Mouse (Mus musculus) kidney, postnatal 36 days (tissue): ENCODE data around the gene Mthfd1l.

Experiments used
- DNase-seq, 2 experiments: peaks; one replicate each; pipeline ENCODE4 v3.0.0; 2021 to 2022; ENCODE audit warnings: mixed read lengths in 2 of 2

Gene Mthfd1l

DNA sequence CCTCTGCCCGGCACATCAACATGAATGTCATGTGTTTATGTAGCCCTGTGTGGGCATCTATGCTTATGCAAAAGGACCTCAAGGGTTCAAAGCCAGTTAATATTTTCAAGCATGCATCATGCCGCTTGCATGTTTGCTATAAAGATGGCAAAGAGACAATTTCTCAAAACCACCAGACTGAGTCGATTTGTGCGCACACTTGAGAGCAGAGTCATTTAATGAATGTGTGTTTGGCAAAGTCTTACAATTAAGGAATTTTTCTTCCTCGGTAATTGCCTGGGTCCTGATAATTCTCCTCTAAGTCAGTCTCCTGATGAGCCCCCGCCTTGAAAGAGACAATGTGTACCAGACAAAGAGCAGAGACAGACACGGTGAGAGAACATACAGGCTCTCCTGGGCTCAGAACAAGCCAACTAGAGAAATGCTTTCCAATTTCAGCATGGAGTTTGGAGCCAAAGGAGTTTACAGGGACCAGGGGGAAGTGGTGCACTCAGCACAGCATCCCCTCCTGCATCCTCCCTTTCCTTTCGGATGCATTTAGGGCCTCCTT, 186.7 kb downstream of the Mthfd1l start:
- no peak for DNase-seq

DNA sequence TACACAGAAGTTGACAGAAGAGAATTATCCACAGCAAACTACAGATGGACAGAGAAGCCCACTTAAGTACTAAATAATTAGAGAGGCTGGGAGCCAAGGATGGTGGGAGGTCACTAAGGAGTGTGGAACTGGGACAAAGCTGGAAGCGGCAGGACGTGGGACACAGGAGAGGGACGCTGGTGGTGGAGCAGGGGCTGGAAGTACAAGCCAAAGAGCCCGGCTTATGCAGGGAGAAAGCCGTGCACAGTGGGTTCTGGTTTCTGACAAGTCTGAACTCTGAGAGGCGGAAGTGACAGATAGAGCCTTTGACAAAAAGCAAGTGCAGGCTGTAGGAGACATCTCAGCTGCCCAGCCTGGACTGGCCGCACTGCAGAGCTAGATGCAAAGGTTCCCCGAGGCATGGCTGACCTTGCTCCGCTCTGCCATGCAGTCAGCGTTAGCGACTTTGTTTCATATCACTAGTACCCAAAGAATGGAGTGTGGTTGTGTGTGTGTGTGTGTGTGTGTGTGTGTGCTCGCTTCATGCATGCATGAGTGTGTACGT, 187.4 kb downstream of the Mthfd1l start:
- no peak for DNase-seq

DNA sequence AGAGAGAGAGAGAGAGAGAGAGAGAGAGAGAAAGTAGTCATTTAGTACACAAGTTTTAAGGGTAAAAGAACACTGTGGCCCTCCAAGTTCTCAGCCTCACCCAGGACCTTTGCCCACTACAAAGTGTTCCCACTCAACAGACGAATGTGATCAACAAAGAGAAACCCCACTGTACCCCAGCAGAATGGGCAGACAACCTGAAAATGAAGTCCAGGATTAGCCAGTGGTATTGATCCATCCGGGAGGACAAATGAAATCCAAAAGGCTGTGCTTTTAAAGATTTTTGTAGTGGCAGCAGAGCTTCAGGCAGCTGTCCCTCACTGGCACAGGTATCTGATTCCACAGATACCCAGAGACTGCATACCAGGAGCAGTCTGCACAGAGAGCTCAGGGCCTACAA, 189.1 kb downstream of the Mthfd1l start:
- DNase-seq, result no peak

DNA sequence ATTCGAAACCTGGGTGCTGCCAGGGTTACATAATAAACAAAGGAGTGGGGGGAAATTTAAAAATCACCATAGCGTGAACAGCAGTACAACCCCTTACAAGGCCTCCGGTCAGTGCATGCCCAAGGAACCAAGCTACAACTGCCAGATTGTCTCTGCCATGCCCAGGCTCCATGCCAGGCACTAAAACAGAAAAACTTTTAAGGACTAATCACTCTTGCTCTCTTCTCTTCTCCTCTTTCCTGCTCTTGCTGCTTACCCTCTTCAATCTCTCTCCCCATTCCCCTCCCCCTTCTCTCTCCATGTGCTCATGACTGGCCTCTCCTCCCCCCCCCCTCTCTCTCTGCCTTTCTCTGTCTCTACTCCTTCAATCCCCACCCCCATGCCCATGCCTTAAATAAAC, 190.1 kb downstream of the Mthfd1l start:
- no peak for DNase-seq

DNA sequence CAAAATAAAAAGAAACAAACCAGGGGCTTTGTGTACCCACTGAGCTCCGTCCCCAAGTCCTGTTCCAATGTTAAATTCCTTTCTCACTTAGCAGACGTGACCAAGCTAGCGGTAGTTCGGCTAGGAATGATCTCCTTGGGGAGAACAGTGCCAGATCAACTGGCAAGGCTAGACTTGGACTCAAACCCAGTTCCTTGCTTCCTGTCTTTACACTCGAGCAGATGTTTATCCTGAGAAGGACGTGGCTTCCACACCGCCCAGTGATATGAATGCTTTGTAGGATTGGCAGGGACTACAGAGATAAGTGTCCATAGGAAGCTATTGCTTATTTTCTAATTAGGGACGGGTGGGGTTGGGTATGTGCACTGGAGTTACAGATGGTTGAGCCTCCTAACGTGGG, 191.8 kb downstream of the Mthfd1l start:
- no peak for DNase-seq

DNA sequence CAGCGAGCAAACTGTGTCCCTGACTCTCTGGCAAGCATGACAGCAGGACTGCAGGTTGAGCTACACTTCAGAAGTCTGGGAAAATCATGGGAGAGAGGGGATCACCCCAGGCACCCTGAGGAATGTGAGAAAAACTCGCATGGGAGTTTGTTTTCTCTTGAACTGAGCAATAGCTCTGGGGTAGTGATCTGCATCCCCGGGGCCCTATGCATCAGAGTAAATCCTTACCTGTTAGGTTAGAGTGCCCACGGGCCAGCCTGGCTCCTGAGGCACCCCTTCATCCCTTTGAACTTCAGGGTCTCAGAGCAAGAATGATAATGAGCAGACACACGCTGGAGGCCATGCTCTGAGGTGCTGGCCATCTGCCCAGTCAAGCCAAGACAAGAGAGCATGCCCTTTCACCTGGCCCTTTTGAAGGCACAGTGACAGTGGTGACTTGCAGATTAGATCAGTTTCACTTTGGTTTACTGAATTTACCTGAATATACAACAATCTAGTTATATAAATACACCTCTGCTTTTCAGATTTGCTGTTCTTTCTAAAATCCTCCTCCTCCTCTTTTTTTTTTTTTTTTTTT, 195.4 kb downstream of the Mthfd1l start:
- DNase-seq, result peak; percentile 14 to 53

DNA sequence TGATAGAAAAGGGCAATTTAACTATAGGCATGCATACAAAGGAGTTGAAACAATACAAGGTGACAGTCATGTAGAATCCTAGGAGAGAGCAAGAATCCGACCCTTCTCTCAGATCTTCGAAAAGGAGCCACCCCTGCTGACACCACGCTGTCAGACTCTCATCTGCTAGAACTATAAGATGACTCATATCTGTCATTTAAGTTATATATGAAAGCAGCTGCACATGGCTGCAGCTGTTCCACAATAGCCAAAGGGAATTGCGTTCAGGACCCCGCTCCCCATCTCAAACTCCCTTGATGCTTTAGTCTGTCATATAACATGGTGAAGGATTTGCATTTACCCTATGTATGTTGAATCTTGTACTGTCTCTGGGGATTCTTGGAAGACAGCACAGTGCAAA, 201.3 kb downstream of the Mthfd1l start:
- no peak for DNase-seq

DNA sequence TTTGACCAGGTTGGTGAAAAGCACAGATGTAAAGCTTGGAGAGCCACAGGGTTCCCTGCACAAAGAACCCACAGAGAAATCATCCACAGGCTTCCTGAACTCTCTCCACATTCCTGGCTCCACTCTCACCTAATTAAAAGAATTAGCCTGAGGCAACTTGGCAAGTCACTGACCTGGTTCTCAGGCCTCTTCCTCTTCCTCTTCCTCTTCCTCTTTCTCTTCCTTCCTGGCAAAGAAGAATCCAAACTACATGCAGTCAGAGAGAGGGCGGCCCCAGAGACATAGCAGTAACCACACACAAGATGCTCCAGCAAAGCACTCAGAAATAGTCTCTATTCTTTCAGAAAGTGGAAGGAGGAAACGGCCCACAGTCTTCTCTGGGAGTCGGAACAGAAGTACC, 201.8 kb downstream of the Mthfd1l start:
- DNase-seq, result no peak

DNA sequence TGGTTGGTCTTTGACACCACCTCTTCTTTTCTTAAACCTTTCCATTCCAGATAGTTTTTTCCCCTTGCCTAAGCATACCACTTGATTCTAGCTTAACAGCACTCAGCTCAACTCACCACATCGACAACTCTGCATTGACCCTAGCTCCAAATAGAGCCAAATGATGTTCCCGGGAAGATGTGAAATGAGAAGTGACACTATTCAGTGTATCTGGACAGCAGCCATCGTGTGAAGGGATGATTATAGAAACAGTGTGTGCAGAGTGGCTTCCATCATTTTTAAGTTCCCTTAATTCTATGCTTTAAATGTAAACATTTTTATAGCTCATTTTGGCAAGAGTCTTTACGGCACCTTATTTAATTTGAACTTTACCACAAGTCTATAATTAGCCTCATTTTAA, 204.4 kb downstream of the Mthfd1l start:
- DNase-seq, result no peak

DNA sequence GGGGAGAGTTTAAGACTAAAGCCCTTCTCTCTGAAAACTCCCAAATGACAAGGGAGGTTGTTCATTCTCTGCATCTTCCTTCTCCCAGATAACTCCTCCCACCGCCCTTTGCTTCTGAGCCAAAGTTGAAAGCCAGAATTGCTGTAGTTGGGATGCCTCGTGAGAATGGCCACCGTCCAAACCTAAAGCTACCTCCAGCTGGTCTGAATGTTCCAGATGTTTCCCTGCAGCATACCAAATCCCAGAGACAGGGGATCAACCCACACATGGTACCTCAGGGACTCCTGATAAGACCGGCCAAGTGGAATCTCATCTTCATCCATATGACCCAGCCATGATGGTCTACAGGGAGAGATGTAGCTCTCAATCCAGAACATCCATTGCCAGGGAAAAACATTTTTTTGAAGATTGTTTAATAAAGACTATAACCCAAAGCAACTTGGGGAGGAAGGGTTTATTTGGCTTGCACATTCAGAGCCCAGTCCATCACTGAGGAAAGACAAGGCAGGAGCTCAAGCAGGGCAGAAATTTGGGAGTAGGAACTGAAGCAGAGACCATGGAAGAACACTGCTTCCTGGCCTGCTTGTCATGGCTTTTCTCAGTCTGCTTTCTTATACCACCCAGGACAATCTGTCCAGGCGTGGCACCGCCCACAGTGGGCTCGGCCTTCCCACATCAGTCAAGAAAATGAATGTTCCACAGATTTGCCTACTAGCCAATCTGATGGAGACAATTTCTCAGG, 206.3 kb downstream of the Mthfd1l start:
- no peak for DNase-seq

DNA sequence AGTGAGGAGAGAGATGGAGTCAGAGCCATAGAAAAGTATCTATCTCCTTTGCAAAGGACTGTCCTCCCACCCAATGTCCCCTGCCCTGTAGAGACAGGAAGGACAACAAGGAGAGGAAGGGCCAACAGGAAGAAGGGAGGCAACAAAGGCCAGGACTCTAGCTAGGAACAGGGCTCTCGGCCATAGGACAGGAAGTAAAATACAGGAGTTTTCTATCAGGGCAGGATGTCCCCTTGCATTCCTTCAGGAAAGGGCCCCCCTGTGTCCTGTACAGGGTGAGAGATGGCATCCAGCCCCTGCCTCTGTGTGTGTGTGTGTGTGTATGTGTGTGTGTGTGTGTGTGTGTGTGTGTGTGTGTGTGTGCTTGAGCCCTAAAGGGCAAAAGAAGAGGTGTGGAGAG, 209.0 kb downstream of the Mthfd1l start:
- peak; percentile 5 to 18 for DNase-seq

DNA sequence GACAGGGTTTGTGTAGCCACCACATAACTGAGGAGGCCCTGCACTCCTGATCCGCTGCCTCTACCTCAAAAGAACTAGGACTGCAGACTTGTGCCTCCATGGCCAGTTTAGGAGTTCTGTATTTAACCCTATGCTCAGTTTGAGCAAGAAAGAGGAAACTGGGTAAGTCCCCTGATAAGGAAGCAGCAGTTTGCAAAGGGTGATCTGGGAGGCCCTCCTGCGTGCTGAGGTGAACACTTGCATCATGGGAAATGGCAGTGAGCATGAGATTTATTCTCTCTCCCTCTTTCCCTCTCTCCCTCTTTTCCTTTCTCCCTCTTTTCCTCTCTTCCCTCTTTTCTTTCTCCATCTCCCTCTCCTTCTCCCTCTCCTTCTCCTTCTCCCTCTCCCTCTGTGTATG, 209.5 kb downstream of the Mthfd1l start:
- DNase-seq, result no peak

DNA sequence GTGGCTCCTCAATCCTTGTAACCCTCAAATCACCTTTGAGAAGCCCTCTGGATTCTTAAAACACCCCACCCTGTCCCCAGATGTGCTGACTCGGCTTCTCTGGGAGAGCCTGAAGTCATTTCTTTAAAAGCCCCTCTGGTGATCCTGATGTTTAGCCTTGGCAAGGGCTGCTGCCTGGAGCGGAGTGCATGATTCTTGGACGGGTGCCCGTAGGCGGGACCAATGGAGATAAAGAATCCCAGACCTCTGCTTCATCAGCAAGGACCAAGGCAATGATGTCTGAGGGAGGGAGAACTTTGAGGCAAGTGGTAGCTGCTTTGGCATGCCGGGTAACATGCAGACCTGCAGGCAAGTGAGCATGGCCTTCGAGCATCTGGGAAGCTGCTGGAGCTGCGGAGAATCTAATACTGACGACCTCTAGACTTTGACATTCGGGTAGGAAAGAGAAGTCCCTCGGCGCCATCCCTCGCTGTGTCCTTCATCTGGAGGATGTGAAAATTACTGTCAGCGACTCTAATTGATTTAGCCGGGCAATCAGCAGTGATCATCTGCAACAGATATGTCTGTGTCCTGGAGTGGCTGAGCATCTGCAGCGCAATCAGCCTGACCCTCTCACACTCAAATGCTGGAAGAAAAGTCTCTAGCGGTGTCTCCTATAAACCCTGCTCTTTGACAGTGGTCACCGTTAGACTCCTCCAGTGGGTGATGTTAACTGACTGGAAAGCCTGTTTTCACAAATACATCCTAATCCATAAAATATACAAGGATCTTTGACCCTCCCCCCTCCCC, 215.9 kb downstream of the Mthfd1l start:
- DNase-seq, result peak; percentile 25 to 66

DNA sequence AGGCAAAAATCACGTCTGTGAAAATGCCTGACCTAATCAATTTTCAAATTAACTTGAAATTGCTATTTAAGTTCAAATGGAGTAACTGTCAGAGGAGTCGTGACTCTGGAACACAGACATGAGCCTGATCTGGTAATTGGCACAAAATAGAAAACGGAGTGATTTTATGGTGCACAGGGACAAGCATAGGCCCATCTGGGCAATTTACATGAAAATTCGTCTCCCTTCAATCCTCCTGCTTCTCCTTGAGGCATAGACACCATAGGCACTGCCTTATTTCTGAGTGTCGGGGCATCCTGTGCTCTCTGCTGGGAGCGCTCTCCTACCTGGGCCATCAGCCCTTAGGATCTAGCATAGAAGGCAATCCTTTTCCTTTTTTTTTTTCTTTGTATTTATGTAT, 216.5 kb downstream of the Mthfd1l start:
- no peak for DNase-seq

DNA sequence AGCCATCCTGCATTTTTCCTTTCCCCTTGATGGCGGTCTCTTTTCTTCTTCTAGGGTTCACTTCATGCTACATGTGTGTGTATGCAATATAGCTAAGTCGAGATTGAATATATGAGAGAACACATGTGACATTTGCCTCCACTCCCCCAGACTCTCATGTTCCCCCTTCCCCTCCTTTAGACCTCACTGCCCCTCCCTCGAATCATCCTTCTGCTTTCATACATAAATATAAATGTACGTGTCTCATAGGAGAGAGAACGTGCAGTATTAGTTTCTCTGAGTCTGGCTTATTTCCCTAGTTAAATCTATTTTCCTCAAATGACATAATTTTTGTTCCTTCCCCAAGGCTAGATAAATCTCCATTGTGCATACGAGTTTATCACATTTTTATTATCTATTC, 226.1 kb downstream of the Mthfd1l start:
- no peak for DNase-seq

DNA sequence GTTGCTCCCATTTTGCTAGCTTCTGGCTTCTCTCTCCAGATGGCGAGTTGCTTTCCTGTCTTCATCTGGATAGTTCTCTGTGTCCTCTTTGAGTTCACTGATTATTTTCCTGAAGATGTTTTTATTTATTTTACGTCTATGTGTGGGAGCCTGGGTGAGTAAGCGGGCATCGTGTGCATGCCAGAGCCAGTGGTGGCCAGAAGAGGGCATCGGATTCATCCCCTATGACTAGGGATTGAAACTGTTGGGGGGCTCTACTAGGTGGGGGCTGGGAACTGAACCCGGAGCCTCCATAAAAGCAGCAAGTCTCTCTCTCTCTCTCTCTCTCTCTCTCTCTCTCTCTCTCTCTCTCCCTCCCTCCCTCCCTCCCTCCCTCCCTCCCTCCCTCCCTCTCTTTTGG, 227.0 kb downstream of the Mthfd1l start:
- DNase-seq, result no peak

DNA sequence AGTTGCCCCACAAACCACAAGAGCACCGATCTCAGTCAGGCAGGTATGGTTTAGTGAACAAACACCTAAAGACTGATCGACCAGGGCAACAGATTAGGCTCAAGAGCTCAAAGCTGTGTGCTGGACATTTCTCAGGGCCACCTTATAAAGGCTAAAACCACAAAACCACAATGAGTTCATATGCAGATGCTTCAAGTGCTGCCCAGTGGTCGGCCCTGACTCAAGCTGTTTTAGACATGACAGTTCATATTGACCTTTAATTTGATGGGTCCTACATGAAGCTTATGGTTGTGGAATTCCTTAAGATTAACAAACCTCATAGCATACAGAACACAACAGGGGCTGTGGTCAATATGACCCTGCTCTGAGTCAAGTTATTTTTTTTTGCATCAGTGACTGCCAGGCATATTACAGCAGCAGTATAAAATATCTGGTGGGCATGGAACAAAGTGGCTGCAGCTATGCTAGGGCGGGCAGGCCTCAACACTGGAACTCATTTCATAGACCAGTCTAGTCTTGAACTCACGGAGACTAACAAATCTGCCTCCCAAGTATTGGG, 227.7 kb downstream of the Mthfd1l start:
- DNase-seq, result no peak

DNA sequence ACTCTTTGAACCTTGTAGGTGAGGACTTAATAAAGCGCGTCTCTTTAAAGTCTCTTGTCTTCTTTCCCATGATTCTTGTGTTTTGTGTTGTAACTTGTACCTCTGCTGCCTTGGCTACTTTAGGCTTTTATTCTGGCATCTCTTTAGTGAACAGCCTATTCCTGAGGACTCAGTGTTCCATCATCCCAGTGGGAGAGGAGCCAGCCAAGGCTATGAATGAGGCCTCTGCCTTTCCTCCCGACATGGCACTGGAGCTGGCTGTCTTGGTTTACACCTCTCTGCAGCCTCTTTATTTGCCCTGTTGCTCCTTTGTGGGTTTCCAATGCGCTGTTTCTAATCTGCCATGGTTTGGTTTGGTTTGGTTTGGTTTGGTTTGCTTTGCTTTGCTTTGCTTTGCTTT, 228.2 kb downstream of the Mthfd1l start:
- DNase-seq, result no peak

DNA sequence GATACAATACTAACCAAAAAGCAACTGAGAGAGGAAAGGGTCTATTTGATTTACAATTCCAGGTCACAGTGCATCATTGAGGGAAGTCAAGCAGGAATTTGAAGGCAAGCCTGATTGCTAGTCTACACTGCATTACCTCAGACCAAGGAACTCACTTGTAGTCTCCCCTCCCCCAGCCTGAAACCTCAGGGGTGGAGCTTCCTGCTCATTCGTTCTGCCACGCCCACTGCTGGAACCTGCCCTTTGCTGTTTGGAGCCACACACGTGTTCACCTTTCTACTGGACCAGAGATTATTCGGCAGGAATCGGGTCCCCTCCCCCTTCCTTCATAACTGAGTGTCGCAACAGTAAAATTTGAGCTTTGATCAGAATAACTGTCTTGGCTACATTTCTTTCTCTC, 230.7 kb downstream of the Mthfd1l start:
- peak; percentile 5 to 23 for DNase-seq

DNA sequence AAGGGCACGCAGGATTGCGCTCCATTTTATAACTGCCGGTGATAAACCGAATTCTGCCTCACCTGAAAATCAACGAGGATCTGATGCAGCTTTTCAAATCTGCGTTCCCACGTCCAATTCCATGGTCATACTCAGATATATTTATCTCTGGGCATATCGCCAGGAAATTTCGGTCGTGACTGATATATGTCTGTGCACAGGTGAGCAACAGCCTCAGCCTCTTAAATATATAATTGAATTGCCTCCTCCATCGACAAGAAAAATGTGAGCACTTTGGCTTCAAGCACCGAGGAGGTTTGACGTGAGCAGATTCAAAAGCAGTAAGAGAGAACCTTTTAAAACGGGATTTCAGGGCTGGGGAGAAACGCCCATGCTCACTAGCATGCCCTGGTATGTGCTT, 236.1 kb downstream of the Mthfd1l start:
- no peak for DNase-seq

DNA sequence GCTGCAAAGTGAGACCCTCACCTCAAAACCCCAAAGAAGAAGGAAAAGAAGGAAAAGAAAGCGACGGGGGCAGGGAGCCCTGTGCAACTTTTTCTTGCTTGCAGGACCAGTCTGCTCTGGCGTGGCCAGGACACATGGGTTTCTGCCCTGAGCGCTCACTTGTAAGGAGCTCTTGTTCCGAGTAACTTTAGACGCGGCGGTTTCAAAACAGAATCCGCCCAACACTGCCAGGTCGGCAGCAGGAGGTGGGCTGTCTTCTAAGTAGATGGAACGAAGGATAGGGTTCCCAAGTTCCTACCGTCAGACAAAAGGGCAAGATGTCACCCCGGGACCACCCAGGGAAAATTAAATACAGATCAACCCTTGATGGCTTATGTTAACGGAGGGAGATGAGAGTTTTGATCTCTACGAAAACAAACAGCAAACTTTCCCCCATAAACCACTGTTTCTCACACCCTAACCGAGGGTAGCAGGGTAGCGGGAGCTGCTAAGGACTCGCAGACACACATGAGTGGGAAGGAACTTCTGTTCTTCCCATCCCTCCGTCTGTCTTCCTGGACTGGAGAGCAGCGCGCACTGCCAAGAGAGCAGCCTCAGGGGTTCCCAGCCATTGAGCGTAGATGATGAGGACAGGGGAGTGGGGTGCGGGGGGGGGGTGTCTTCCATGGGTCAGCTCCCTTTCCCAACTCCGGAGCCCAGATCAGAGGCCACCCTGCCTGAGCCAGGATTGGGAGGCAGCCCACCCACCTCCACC, 237.6 kb downstream of the Mthfd1l start:
- peak in 1 of 2 experiments; percentile 6 for DNase-seq

DNA sequence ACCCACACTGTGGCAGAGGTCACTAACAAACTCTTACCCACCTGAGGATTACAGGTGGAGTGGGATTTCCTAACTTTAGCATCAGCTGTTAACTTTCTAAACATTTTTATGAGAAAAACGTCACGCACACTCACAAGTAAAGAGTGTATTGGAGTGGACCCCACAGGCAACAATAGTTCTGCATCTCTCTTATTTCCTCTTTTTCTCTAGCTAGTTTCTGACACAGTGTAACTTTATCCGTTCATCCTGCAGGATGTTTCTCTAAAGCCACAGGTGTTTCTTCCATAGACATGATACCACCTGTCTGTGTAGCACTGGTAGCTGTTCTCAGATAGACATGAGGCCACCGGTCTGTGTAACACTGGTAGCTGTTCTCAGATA, 238.1 kb downstream of the Mthfd1l start:
- no peak for DNase-seq
